Mouse (Mus musculus) bone marrow macrophage, adult 2 months (primary cell): ENCODE measurements around the gene Ptprg.

Experiments used
- CTCF ChIP-seq: IDR thresholded peaks from 2 replicates; pipeline ENCODE4 v1.5.1; 2012; ENCODE audit warnings: low read depth, mild to moderate bottlenecking, low read length, moderate library complexity
- POLR2A ChIP-seq: IDR thresholded peaks from 2 replicates; pipeline ENCODE4 v1.6.1; 2012; ENCODE audit warnings: mild to moderate bottlenecking, low read depth, low read length, borderline replicate concordance

- TF ChIP-seq CTCF (no peak), POLR2A (no peak)
Measured at GRCm38 (mm10) chr14:11865872-11866271, 312.5 kb downstream of the Ptprg start.
